Mouse (Mus musculus) CD8-positive naive resting alpha-beta T cell, adult 2 months (primary cell): ENCODE measurements around the gene Clec16a.

Source experiments
- DNase-seq, 2 experiments: peaks; one replicate each; pipeline ENCODE4 v3.0.0; 2022; ENCODE audit warnings: low read depth in 2 of 2, low spot score in 2 of 2

The Clec16a gene

DNA sequence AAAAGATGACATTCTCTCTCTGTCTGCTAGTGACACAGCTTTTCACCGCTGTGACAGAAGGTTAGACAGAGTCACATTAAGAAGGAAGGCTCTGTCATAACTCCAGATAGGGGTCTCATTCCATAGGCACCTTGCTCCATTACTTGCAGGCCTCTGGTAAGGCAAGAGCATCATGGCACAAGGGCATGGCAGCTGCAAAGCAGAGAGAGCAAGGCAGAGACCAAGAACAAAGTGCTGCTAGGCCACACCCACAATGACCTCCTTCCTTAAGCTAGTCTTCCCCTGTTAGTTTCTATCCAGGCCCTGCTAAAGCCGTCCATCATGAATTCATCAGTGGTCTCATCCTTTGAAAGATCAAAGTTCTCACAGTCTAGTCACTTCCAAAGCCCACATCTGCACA is 170.5 kb downstream of the Clec16a start:
- no peak for DNase-seq

DNA sequence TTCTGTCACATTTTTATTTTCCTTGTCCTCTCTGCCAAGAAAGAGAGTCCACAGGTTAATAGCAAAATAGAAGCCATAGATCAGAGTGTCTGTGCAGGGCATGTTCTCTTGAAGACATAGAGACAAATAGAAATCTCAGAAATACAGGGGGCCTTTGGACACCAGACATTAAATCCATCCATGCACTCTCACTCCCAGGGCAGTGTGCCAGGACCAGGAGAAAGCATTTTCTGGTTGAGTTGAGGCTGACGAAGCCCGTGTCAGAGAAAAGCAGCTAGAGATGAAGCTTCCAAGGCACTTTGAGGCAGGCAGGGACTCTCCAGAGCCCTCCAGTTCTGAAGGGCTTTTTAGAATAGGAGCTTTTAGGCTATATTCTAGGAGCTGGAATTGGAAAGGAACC is 171.6 kb downstream of the Clec16a start:
- no peak for DNase-seq

DNA sequence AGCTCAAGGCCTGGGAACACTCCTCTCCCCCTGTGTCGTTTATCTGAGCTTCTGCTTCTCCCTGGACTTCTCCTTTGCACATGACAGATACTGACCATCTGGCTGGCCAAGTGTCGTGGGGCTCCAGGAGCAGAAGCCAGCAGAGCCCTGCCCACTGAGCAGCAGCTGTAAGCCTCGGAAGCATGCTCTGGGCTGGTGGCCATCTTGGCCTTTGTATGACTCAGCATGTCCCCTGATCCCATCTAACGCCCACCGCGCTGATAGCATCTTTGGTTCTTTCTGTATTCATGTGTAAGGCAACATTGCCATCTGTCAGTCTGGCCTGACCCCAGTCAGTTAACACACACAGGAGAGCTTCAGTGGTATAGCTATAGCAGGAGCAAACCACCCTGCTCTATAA is 174.8 kb downstream of the Clec16a start:
- DNase-seq, result no peak

DNA sequence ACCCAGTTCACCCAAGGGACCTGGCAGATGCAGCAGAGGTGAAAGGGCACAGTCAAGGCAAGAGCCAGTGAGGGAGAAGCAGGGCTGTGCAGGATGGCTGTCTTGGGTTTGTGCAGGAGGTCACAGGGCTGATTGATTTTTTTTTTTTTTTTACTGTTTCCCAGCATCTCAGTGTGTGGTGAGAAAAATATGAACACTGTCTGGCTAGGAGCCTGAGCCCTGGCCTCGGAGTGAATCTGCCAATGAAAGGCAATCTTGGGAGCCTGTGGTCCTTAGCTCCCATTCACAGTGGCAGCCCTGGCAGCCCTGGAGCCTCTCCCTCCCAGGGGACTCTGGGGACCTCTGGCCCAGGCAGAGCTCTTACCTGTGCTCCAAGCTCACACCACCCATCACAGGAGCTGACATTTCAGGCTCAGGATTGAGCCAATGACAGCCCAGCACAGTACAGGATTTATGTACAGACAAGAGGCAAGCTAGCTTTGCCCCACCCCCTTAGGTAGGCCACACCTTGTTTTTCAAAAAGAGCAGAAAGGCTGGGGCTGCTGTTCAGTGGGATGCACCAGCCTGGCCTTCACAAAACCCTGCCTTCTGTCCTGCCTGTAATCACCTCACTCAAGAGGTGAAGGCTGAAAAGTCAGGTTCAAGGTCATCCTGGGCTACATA is 177.9 kb downstream of the Clec16a start:
- no peak for DNase-seq

DNA sequence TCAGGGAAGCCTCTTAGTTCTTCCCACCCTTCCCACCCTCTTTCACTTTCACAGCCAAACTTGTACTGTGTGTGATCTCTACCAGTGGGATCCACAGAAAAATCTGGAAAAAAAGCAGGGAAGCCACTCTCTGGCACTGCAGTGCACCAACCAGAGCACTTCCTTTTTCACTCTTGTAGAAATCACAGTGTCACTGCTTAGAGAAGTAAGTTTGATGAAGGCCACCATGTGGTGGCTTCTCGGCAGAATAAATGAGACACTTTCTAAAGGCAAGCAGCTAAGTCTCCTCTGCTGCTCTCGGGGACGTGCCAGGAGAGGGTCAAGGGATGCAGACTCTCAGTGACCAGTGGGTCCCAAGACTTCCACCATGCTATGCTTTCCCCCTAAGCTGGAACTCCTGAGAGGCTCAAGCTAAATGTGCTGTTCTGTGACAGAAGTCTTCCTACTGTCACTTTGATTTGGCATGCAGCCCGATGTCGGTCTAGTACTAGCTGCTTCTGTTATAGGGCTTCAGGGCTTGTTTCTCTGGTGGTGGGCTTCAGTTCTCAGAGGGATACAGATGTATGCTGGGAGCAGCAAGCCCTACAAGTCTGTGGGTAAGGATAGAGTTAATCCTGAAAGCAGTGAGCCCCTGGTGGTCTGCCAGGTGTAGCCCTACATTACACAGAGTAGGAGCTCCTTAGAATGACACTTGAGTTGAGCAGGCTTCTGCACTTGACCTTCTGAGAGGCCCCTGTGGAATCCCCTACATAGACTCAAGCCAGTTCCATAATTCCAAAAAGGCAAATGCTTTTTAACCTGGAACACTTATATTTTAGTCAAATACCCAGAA is 178.9 kb downstream of the Clec16a start:
- DNase-seq, result no peak

DNA sequence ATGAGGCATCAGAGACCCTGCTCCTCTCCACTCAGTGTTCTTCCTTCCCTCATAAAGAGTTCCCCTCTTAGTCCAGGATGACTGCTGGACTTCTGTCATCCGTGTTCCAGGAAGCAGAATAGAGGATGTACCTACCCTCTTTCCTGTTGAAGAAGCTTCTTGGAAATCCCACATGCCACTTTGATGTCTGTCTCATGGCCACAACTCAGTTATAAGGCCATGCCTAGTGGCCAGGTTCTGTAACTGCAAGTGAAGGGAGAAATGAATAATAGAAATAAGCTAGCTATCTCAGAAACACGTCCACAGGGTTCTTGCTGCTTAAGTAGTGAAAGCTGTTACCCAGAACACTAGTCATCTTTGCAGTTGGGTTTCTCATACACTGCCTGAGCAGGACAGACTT is 180.0 kb downstream of the Clec16a start:
- peak; percentile 26 to 51 for DNase-seq

DNA sequence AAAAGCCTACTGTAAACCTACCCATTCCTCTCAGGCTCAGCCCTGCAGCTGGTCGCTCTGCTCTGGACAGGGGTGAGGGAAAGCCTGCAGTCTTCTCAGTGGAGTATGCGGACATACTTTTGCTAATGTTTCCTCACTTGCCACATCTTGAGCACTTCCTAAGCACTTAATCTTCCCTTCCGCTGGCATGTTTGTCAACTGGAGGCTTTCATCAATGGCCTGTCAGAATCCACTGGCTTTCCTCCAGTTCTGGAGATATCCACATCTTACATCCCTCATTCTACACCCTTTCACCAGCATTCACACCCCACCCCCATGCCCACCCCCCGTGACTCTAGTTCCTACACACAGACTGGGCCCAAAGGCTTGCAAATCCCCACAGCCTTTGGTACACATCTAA is 182.5 kb downstream of the Clec16a start:
- DNase-seq, result no peak

DNA sequence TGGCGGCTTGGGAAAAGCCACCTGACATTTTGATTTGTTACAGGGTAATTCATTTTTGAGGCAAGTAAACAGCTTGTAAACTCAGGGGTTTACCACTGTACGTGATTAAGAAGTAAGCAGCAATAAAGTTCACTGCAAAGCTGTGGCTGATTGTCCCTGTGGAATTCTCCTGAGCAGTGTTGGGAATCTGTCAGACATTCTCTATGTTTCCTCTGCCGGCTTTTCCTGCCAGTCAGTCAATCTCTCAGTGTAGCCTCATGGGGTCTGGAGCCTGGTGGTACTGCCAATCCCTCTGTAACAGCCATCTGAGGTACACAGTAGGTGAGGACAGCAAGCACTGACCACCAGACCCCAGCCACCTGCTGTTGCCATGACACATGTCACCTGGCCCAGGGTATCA is 183.7 kb downstream of the Clec16a start:
- DNase-seq, result no peak

DNA sequence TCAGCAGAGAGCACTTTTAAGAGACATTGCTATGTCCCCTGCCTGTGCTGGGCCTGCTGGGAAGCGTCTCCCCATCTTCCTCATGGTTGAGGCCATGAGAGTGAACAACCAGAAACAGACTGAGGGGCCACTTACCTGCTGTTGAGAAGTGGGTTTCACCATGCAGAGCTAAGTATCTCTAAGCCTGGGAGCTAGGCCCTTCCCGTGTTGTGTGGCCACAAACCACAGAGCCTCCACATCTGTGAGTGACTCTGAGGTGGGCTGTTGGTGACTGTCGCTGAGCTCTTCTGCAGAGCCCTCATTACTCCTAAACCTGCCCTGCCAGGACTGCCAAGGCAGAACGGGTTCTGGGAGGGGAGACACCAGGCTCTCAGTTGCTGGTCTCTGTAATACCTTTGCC is 185.8 kb downstream of the Clec16a start:
- DNase-seq, result peak; percentile 26

DNA sequence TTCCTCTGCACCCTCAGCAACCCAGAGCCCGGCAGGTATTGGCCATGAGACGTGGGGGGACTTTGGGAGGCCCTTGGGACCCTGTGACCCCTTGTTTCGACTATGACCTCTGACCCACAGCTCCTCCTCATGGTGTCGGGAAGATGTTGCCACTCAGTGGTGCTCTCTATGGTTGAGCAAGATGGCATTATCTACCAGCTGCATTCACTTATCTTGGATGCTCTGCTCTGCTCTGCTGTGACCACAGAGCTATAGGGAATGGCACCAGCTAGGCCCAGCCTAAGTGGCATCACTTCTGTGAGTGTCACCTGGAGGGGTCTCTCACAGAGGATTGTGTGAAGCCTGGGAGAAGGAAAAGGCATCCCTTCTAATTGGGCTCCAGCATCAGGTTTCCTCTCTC is 186.6 kb downstream of the Clec16a start:
- DNase-seq, result no peak

DNA sequence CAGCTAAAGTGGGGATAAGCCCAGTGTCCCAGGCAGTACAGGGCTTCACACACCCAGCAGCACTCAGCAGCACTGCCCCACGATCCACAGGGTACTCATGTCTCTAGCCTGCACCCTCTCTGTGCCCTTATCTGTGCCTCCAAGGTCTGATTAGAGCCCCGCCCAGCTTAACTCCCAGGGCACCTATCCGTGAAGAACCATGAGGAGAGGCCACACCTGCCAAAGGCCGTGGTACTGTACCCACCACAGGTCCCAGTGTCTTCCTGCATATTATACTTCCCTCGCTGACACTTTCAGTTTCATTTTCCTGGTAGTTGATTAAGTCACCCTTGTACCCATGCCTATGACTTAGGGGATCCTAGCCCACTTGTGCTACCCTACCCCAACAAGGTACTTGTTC is 187.3 kb downstream of the Clec16a start:
- peak; percentile 18 to 29 for DNase-seq

DNA sequence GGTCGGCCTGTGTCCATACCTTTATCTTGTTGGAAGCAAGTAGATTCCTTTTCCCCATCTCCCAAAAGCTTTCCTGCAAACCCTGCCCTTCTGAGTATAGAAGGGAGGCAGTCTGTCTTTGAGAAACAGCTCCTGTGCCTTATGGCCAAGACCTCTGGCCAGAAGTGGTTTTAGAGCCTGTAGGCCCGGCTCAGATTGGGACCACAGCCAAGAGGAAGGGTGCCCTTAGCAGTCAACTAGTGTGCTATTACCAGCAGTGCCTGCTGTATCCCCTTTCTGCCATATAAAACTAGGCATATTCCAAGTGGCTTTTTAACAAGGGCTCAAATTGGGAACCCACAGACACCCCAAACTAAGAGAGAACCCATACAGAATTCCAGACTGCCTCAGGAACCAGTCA is 190.6 kb downstream of the Clec16a start:
- DNase-seq, result no peak

DNA sequence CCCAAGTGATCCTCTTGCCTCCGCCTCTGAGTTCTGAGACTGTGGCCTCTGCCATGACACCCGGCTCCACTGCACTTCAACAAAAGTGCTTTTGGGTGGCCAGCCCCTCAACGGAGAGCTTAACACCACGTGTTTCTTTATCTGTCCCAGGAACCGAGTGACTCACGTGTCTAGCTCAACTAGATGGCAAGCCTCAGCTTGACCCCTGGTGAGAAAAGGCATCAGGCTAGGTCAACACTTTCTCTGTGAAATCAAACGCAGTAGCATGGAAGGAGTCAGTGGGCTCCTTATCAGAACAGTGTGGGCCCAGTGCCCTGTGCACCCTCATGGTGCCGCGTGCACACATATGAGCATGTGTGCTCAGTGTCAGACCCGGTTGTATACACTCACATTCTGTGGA is 191.2 kb downstream of the Clec16a start:
- no peak for DNase-seq

DNA sequence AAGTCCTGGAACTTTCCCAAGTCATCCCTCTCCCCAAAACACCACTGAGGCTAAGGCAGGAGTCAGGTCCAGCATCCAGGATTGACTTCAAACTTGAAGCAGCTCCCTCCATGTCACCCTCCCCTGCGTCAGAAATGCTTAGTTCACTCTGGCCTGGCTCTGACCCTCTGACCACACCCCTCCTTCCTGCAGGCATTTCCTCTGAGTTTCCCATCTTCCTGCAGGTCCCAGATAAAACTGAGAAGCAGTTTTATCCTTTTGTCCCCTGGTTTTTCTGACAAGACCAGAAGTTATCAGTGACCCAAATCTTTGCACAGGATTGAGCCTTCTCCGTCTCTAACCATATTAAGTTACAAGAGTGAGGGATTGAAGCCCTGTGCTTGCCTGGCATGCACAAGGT is 192.4 kb downstream of the Clec16a start:
- no peak for DNase-seq

DNA sequence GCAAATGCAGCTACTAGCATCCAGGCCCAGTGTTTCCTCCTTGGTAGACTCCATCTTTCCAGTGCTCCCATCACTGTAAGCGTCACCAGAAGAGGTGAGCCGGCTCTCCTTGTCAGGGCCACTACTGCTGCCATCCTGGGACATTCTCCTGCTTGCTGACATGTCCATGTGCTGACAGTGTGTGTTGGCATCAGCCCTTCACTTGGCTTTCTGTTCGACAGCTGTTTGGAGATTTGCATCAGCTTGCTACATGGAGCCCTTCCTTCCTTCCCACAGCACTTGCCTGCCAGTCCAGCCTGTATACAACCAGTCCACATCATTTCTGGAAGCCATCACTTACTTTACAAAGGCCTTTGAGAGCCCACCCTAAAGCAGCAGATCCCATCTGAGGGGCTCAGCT is 193.7 kb downstream of the Clec16a start:
- no peak for DNase-seq

DNA sequence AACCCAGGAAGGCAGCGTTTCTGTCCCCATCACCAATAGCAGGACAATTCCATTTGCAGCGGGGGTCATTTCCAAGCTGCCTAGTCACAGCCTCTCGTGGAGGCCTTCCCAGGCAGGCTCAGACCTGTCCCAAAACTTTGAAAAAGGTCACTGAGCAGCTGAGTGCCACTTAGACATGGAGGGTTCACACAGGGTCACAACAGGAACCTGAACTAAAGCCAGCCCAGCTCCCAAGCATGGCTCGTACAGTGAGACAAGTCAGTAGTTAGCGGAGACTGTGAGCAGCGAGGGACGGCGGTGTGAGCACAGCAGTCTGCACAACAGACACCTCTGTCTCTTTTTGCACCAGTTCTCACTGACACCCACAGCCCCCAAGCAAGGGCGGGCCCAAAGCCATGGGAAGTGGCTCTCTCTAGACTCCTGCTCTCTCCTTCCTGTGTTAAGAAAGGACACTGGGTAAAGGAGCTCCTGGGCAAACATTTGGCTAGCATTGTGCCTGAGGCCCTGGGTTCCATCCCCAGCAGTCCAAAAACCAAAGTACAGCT is 194.8 kb downstream of the Clec16a start:
- DNase-seq, result no peak

DNA sequence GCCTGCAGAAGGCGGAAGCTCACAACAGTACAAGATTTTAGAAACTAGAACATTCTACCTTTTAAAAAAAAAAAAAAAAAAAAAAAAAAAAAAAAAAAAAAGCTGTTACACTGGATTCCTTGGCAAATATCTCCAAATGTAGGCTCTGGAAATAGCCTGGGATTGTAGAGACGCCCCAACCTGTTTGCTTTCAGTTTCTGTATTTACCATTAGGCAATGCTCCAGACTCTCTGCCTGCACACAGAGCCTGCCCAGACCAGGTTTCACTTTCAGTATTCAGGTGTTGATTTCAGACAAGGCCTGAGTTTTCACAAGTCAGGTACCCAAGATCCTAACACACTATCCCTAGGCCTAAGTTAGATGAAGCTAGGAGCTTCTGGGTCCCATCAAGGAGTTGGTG is 195.9 kb downstream of the Clec16a start:
- DNase-seq, result peak; percentile 11 to 34

DNA sequence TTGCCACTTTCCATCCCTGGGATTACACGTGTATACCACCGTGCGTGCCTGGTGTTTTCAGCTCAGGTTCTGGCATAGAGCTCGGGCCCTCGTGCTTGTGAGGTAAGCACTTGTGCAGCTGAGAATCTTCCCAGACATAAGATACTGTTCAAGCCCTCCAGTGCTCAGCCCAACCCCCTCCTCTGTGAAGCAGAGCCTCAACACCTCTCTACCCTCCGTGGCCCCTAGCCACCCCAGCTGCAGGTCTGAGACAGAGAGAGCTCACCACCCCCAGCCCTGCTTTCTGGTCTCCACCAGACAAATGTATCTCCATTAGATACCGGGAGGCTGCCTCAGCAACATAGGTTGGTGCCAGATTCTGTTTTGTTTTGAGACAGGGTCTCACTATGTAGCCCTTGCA is 204.1 kb downstream of the Clec16a start:
- no peak for DNase-seq

DNA sequence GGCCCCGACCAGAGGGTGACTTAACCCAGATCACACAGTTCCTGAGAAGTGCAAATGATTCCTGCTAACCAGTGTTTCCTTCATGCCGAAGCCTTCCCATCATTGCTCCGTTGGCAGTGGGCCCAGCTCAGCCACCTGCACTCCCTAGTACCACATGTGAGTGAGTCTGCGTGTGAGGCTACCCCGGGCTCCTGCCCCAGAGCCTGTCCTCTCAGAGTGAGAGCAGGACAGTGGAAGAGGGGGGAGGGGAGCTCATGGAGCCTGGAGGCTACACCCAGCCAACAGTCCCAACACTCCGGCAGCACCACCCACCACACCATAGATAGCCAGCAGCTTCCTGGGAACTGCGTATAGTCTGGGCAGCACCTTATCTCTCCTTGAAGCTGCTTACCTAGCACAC is 204.7 kb downstream of the Clec16a start:
- no peak for DNase-seq

DNA sequence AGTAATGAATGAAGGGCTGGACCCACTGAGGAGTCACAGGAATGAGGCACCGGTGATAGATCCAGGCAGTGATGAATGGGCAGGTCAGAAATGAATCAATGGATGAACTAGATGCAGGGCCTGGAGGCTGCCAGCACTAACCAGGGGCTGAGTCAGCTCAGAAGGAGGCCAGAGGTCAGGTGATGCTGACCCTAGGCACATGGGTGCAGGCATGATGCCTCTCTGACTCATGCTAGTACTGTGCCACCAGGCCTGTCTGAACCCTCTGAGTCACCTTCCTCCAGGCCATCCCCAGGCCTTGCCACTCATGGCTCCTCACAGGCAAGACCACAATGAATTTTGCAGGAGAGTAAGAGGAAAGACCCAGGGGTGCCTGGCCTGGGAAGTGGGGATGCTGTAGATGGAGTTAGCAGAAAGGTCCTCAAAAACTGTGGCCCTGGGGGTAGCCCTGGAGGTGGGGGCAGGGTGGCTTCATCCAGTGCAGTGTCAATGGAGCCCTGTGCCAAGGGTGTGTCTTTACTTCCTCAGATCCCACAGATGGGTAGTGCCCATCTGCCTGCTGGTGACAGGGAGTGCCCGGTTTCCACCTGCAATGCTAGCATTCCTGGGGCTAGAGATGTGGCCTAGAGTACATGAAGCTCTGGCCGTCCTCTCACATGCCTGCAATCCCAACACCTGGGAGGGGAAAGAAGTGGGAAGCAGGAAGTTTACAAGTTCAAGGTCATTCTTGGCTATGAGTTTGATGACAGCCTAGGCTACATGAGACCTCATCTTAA is 209.6 kb downstream of the Clec16a start:
- no peak for DNase-seq

DNA sequence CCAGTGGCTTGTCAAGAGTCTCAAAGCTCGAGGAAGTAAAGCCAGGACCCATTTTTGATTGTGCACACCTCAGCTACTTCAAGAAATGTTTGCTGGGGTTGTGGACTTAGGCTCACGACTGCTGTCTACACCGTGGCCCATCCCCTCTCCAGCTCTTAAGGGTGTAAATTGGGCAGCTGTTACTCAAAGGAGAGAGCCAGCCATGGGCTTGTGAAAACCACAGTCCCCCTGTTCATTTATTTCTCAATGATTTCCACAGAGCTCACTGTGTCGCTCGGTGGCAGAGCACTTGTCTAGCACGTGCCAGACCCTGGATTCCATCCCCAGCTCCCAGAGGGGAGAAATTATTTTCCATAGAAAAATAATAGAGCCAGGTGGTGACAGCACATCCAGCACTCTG is 211.0 kb downstream of the Clec16a start:
- no peak for DNase-seq

DNA sequence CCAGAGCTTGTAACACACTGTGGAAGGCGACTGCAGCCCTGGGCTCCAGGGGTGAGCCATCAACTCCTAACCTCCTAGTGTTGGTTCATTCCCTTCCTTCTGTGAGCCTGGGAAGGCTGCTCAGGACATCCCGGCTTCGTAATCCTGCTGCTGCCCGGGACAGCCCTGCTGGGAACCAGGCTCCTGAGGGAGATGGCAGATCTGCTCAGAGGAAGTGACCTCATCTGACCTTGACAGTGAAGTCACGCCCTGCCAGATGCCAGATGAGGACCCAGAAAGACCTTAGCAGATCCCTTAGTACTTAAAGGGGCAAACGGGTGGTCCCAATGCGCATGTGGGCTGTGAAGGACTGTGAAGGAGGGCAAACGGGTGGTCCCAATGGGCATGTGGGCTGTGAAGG is 216.0 kb downstream of the Clec16a start:
- DNase-seq, result no peak
